Mouse (Mus musculus): ENCODE results near the gene Kif1b.

DNA sequence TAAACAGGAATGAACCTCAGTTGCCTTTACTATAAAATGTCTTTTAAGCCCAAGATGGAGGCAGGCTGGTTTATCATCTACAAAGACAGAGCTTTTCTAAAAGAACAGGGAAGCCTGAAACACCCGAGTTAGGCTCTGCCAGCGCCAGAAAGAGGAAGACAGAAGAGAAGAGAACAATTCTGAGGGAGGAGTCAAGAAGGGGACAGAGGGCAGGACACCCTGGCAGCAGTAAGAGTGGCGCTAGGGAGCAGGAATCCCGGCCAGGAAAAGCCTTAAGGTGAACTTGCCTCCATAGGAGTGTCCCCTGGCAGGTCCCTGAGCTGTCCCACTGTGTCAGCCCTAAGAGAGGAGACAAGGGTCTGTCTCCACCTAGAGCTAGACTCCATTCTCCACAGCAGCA, 163.9 kb downstream of the Kif1b start:
- TF ChIP-seq CTCF (IDR thresholded peaks at IDR 0.05) (no peak), EP300 (IDR thresholded peaks at IDR 0.05) (no peak)
